Mouse (Mus musculus): ENCODE measurements around the gene Fahd2a. TPM values are rescaled to one million over a fixed set of nuclear protein-coding genes. Genes with fewer than 3 reads are reported as not detected.

Gene Fahd2a
- polyA plus RNA-seq, 2 experiments, result 20.8 to 22.2 TPM

DNA sequence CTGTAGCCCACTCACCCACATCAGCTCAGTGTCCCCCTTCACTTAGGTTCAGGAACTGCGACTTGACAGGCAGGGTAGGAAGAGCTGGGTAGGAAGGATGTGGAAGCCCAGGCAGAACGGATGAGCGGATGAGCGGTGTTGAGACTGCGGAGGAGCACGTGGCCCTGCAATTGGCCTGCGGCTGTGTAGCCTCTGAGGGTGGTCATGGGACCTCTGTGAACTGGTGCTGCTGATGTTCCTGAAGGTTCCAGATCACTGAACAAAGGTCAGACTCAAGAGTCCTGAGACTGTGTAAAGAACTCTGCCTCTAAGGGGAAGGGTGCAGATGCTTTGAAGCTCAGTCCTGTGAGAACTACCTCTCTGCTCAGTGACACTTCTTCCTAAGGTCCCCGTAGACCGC, 8.8 kb upstream of the Fahd2a start:
- no peaks in the 10 kb centered on the region for H3K27me3 ChIP-seq (ENCODE audit: control insufficient read depth, insufficient read depth, low read length)
- no peak overlapping the region for H3K27ac ChIP-seq (replicated peaks; ENCODE audit: low read depth, low read length)
- H3K4me1 ChIP-seq (ENCODE audit: control insufficient read depth, insufficient read depth, low read length), result no peaks in the 10 kb centered on the region
- ATAC-seq (ENCODE audit: low FRiP score, low read depth), result no peak
- H3K9me3 ChIP-seq (ENCODE audit: control insufficient read depth, low read length), result no peaks in the 10 kb centered on the region
- 77% methylated on average over 9 of the region's 9 CpGs for whole genome bisulfite sequencing
- no peak overlapping the region for H3K4me3 ChIP-seq (replicated peaks; ENCODE audit: low read length)
- no peak for DNase-seq (ENCODE audit: low spot score)
- H3K36me3 ChIP-seq (ENCODE audit: control insufficient read depth, insufficient read depth, low read length), result no peaks in the 10 kb centered on the region
- H3K9ac ChIP-seq (ENCODE audit: low read depth, low read length, severe bottlenecking), result no peak overlapping the region
- TF ChIP-seq POLR2A (IDR thresholded peaks at IDR 0.05; ENCODE audit: borderline replicate concordance, extremely low read depth, insufficient read depth, insufficient read length), result no peak
- no peak overlapping the region for H3K4me2 ChIP-seq (replicated peaks; ENCODE audit: low read depth, low read length, severe bottlenecking)

DNA sequence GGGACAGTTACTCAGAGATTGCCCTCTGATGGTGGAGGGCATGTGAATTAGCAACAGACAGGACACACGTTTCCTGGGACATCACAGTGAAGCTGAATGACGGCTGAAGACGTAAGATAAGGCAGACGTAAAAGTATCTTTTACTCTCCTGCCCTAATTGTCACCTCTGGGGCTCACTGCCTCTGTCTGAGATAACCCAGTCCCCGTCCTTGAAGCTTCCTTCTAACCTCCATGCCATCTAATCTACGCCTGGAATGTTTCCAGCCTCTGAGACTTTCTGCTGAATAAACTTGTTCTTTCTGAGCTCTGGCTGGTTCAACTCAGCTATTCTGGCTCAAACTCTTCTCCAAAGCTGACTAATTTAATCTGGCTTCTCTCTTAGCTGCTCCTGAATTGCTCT, 7.4 kb upstream of the Fahd2a start:
- no peak overlapping the region for H3K27ac ChIP-seq (replicated peaks; ENCODE audit: low read depth, low read length)
- WGBS, result 24% methylated on average over 6 of the region's 6 CpGs

DNA sequence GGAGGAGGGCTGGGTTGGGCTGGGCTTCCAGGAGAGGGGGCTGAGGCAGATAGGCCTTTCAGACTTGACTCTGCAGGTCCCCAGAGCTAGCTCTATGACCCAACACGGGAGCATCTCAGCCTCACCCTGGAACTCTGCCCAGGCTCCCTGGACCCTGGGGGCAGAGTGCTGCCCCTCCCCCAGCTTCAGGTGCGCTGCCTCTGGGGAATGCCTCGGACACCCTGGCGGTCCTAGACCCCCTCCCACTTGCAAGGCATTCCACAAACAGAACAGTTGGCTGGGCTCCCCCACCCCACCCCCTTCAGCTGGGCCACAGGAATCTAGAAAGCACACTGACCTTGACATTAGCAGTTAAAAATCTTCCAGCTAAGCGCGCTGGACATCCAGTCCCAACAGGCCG, 5.3 kb upstream of the Fahd2a start:
- Histone ChIP-seq H3K9ac (ENCODE audit: low read depth, low read length, severe bottlenecking) (no peak overlapping the region), H3K4me1 (ENCODE audit: control insufficient read depth, insufficient read depth, low read length) (no peaks in the 10 kb centered on the region), H3K36me3 (ENCODE audit: control insufficient read depth, insufficient read depth, low read length) (no peaks in the 10 kb centered on the region), H3K4me2 (replicated peaks; ENCODE audit: low read depth, low read length, severe bottlenecking) (no peak overlapping the region), H3K27me3 (ENCODE audit: control insufficient read depth, insufficient read depth, low read length) (no peaks in the 10 kb centered on the region), H3K9me3 (ENCODE audit: control insufficient read depth, low read length) (no peaks in the 10 kb centered on the region), H3K27ac (replicated peaks; ENCODE audit: low read depth, low read length) (no peak overlapping the region), H3K4me3 (replicated peaks; ENCODE audit: low read length) (no peak overlapping the region)
- DNase-seq (ENCODE audit: low spot score), result no peak
- no peak for TF ChIP-seq POLR2A (IDR thresholded peaks at IDR 0.05; ENCODE audit: borderline replicate concordance, extremely low read depth, insufficient read depth, insufficient read length)
- WGBS, result 28% methylated on average over 7 of the region's 7 CpGs
- ATAC-seq (ENCODE audit: low FRiP score, low read depth), result no peak

More for the DNA sequence above, 7.4 kb upstream of the Fahd2a start:
- no peak for TF ChIP-seq POLR2A (IDR thresholded peaks at IDR 0.05; ENCODE audit: borderline replicate concordance, extremely low read depth, insufficient read depth, insufficient read length)
- H3K4me3 ChIP-seq (replicated peaks; ENCODE audit: low read length), result no peak overlapping the region
- H3K4me2 ChIP-seq (replicated peaks; ENCODE audit: low read depth, low read length, severe bottlenecking), result no peak overlapping the region
- no peaks in the 10 kb centered on the region for H3K36me3 ChIP-seq (ENCODE audit: control insufficient read depth, insufficient read depth, low read length)
- no peaks in the 10 kb centered on the region for H3K4me1 ChIP-seq (ENCODE audit: control insufficient read depth, insufficient read depth, low read length)
- DNase-seq (ENCODE audit: low spot score) (no peak), ATAC-seq (ENCODE audit: low FRiP score, low read depth) (no peak)
- no peak overlapping the region for H3K9ac ChIP-seq (ENCODE audit: low read depth, low read length, severe bottlenecking)
- no peaks in the 10 kb centered on the region for H3K27me3 ChIP-seq (ENCODE audit: control insufficient read depth, insufficient read depth, low read length)
- H3K9me3 ChIP-seq (ENCODE audit: control insufficient read depth, low read length), result no peaks in the 10 kb centered on the region

DNA sequence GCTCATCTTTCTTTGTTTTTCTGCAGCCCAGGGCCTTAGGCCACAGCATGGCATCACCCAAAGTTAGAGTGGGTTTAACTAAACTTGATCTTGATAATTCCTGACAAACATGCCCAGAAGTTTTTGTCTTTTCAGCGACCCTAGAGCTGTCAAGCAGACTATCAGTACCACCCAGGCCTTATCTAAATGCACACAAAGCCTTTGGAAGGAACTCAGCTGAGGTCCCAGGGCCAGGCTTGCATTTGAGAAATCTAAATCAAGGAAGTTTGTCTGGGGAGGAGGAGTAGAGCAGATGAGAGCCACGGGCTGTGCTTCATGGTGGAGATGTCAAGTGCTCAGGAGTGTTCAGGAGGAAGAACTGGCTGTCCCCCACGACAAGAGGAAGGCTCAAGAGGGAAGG, 2.5 kb upstream of the Fahd2a start:
- no peaks in the 10 kb centered on the region for H3K9me3 ChIP-seq (ENCODE audit: control insufficient read depth, low read length)
- no peaks in the 10 kb centered on the region for H3K27me3 ChIP-seq (ENCODE audit: control insufficient read depth, insufficient read depth, low read length)
- H3K4me2 ChIP-seq (replicated peaks; ENCODE audit: low read depth, low read length, severe bottlenecking), result no peak overlapping the region
- no peaks in the 10 kb centered on the region for H3K36me3 ChIP-seq (ENCODE audit: control insufficient read depth, insufficient read depth, low read length)
- no peak overlapping the region for H3K4me3 ChIP-seq (replicated peaks; ENCODE audit: low read length)
- no peak overlapping the region for H3K9ac ChIP-seq (ENCODE audit: low read depth, low read length, severe bottlenecking)
- peaks cover 5% of the 10 kb centered on the region; the same call in 1 of the 2 replicates for H3K4me1 ChIP-seq (ENCODE audit: control insufficient read depth, insufficient read depth, low read length)
- WGBS, result 50% methylated on average over 3 of the region's 3 CpGs
- TF ChIP-seq POLR2A (IDR thresholded peaks at IDR 0.05; ENCODE audit: borderline replicate concordance, extremely low read depth, insufficient read depth, insufficient read length), result no peak
- no peak for DNase-seq (ENCODE audit: low spot score)
- no peak for ATAC-seq (ENCODE audit: low FRiP score, low read depth)
- no peak overlapping the region for H3K27ac ChIP-seq (replicated peaks; ENCODE audit: low read depth, low read length)

DNA sequence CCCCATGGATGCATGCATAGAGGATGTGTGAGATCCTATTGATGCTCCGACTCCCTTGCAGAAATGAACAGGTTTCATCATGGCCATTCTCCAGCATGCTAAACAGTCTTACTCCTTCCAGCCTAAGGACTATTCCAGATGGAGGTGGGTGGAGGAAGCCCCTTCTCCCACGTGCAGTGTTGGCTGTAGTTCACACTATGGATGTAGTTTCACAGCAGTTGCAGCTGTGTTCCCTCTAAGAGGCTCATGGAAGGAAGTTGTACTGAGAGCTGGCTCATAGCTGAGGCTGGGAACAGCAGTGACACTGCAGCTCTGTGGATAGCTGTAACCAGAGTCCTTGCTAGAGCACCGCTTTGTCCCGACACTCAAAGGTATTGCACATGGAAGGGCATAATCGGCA, 6.7 kb downstream of the Fahd2a start:
- TF ChIP-seq POLR2A (IDR thresholded peaks at IDR 0.05; ENCODE audit: borderline replicate concordance, extremely low read depth, insufficient read depth, insufficient read length), result no peak
- DNase-seq (ENCODE audit: low spot score), result no peak

DNA sequence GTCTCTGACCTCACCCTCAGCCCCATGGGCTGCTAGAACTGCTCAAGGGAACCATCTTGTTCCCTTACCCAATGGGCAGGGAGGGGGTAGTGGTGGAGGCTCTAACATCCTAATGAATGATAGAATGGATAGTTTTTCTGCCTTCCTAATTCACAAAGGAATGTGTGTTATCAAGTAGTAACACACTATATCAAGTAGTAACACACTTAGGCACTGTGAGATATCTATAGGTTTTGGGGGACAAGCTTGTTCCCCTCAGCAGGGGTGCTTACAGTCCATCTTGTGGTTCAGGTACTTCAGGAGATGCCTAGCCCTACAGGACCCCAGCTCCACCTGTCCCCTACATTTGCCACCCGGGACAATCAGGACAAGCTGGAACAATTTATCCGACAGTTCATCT, 8.8 kb downstream of the Fahd2a start:
- Histone ChIP-seq H3K27ac (replicated peaks; ENCODE audit: low read depth, low read length) (no peak overlapping the region), H3K27me3 (ENCODE audit: control insufficient read depth, insufficient read depth, low read length) (no peaks in the 10 kb centered on the region), H3K9ac (ENCODE audit: low read depth, low read length, severe bottlenecking) (no peak overlapping the region), H3K4me2 (replicated peaks; ENCODE audit: low read depth, low read length, severe bottlenecking) (no peak overlapping the region), H3K36me3 (ENCODE audit: control insufficient read depth, insufficient read depth, low read length) (peaks cover 32% of the 10 kb centered on the region), H3K4me1 (ENCODE audit: control insufficient read depth, insufficient read depth, low read length) (no peaks in the 10 kb centered on the region), H3K4me3 (replicated peaks; ENCODE audit: low read length) (no peak overlapping the region), H3K9me3 (ENCODE audit: control insufficient read depth, low read length) (no peaks in the 10 kb centered on the region)
- WGBS, result 93% methylated on average over 2 of the region's 2 CpGs
- TF ChIP-seq POLR2A (IDR thresholded peaks at IDR 0.05; ENCODE audit: borderline replicate concordance, extremely low read depth, insufficient read depth, insufficient read length), result no peak
- DNase-seq (ENCODE audit: low spot score) (no peak), ATAC-seq (ENCODE audit: low FRiP score, low read depth) (no peak)

More for the DNA sequence above, 6.7 kb downstream of the Fahd2a start:
- no peak overlapping the region for H3K27ac ChIP-seq (replicated peaks; ENCODE audit: low read depth, low read length)
- no peak overlapping the region for H3K9ac ChIP-seq (ENCODE audit: low read depth, low read length, severe bottlenecking)
- H3K4me1 ChIP-seq (ENCODE audit: control insufficient read depth, insufficient read depth, low read length), result no peaks in the 10 kb centered on the region
- no peaks in the 10 kb centered on the region for H3K27me3 ChIP-seq (ENCODE audit: control insufficient read depth, insufficient read depth, low read length)
- 88% methylated on average over 5 of the region's 5 CpGs for WGBS
- no peak overlapping the region for H3K4me2 ChIP-seq (replicated peaks; ENCODE audit: low read depth, low read length, severe bottlenecking)
- H3K36me3 ChIP-seq (ENCODE audit: control insufficient read depth, insufficient read depth, low read length), result peaks cover 32% of the 10 kb centered on the region
- no peak for ATAC-seq (ENCODE audit: low FRiP score, low read depth)
- H3K9me3 ChIP-seq (ENCODE audit: control insufficient read depth, low read length), result no peaks in the 10 kb centered on the region
- no peak overlapping the region for H3K4me3 ChIP-seq (replicated peaks; ENCODE audit: low read length)
